Comparison of ENCODE assay signal across 7 mouse cellular contexts in genomic region chr1:128584716-128585115, GRCm38 (mm10). TPM values are rescaled to one million over a fixed set of nuclear protein-coding genes. Genes with fewer than 3 reads are reported as not detected.
A peak's percentile ranks its signal among the peaks of the same experiment; 100 is the strongest.
DNase-seq lines count a peak whose midpoint lies in the region; ATAC-seq lines count a peak whose summit lies in the region.
"Not testable (repeated sequence)": the region's sequence is repeated elsewhere in the genome, so short reads cannot be mapped to it uniquely, and the experiment has no call there.
"Had no signal": no experiment of that assay in that cellular context is flagged by ENCODE, and none has a peak within 500 bp of the region (broad histone marks: within the 10 kb centered on the region; RNA-seq: fewer than 3 reads in every experiment).

No protein-coding gene starts in this region.

- H3K9me3 ChIP-seq in forebrain, embryonic 10.5 days; hindbrain, embryonic 11.5 days (ENCODE audit: control insufficient read depth, low read length); midbrain, embryonic 10.5 days (replicated peaks); midbrain, embryonic 12.5 days; midbrain, embryonic 14.5 days (ENCODE audit: control insufficient read depth, low read length); neural tube, embryonic 15.5 days (replicated peaks): not testable (repeated sequence)

- not testable (repeated sequence) for H3K4me3 ChIP-seq in forebrain, embryonic 10.5 days; hindbrain, embryonic 11.5 days (ENCODE audit: low read depth, low read length); midbrain, embryonic 10.5 days; midbrain, embryonic 12.5 days; midbrain, embryonic 14.5 days (replicated peaks; ENCODE audit: low read depth, low read length); neural tube, embryonic 15.5 days (replicated peaks)

- H3K36me3 ChIP-seq in forebrain, embryonic 10.5 days (replicated peaks): peaks cover 21% of the 10 kb centered on the region
- not testable (repeated sequence) for H3K36me3 ChIP-seq in hindbrain, embryonic 11.5 days (ENCODE audit: control insufficient read depth, insufficient read depth, low read length); midbrain, embryonic 14.5 days (ENCODE audit: control insufficient read depth, insufficient read depth, low read length); neural tube, embryonic 15.5 days
- peaks cover 30% of the 10 kb centered on the region for H3K36me3 ChIP-seq in midbrain, embryonic 10.5 days
- H3K36me3 ChIP-seq in midbrain, embryonic 12.5 days: peaks cover 11% of the 10 kb centered on the region

- peak overlapping the region; percentile 74; the same call in 1 of the 2 replicates for H3K27ac ChIP-seq in forebrain, embryonic 10.5 days
- H3K27ac ChIP-seq in hindbrain, embryonic 11.5 days (ENCODE audit: low read depth, low read length): peak overlapping the region; percentile 48; the same call in 1 of the 2 replicates
- H3K27ac ChIP-seq in midbrain, embryonic 10.5 days (replicated peaks): peak overlapping the region; percentile 86
- peak overlapping the region; percentile 81 for H3K27ac ChIP-seq in midbrain, embryonic 12.5 days (replicated peaks)
- 0 out of 2 replicates have a peak overlapping the region, but pooled peaks have one; percentile 28 for H3K27ac ChIP-seq in midbrain, embryonic 14.5 days (replicated peaks; ENCODE audit: low read depth, low read length)
- 0 out of 2 replicates have a peak overlapping the region, but pooled peaks have one; percentile 25 for H3K27ac ChIP-seq in neural tube, embryonic 15.5 days (replicated peaks)

- not testable (repeated sequence) for H3K9ac ChIP-seq in hindbrain, embryonic 11.5 days (ENCODE audit: low read depth, low read length); midbrain, embryonic 12.5 days (replicated peaks); midbrain, embryonic 14.5 days (replicated peaks; ENCODE audit: low read length); neural tube, embryonic 15.5 days (replicated peaks)

- DNase-seq in forebrain, embryonic 10.5 days (ENCODE audit: extremely low spot score, low spot score); hindbrain, embryonic 11.5 days (ENCODE audit: low spot score); midbrain, embryonic 10.5 days (ENCODE audit: low spot score); midbrain, embryonic 14.5 days: not testable (repeated sequence)

- H3K4me2 ChIP-seq in hindbrain, embryonic 11.5 days (replicated peaks; ENCODE audit: low read depth, low read length); midbrain, embryonic 12.5 days (replicated peaks); midbrain, embryonic 14.5 days (ENCODE audit: low read length); neural tube, embryonic 15.5 days: not testable (repeated sequence)

- not testable (repeated sequence) for ATAC-seq in hindbrain, embryonic 11.5 days (ENCODE audit: low FRiP score); midbrain, embryonic 12.5 days (ENCODE audit: low FRiP score, low read depth); midbrain, embryonic 14.5 days (ENCODE audit: low FRiP score, low TSS enrichment); neural tube, embryonic 15.5 days (ENCODE audit: low FRiP score)

- 89% methylated on average over 1 of the region's 1 CpGs for WGBS in forebrain, embryonic 10.5 days
- 97% methylated on average over 1 of the region's 1 CpGs for WGBS in hindbrain, embryonic 11.5 days
- 94% methylated on average over 1 of the region's 1 CpGs for WGBS in midbrain, embryonic 10.5 days
- 97% methylated on average over 1 of the region's 1 CpGs for WGBS in midbrain, embryonic 12.5 days
- WGBS in midbrain, embryonic 14.5 days: 100% methylated on average over 1 of the region's 1 CpGs
- WGBS in neural tube, embryonic 15.5 days: 97% methylated on average over 1 of the region's 1 CpGs

- H3K27me3 ChIP-seq in forebrain, embryonic 10.5 days (ENCODE audit: poor library complexity, severe bottlenecking): peaks cover 33% of the 10 kb centered on the region
- H3K27me3 ChIP-seq in hindbrain, embryonic 11.5 days (ENCODE audit: control insufficient read depth, insufficient read depth, low read length); midbrain, embryonic 10.5 days (ENCODE audit: low read depth, poor library complexity, severe bottlenecking); midbrain, embryonic 12.5 days; midbrain, embryonic 14.5 days (ENCODE audit: control insufficient read depth, insufficient read depth, low read length); neural tube, embryonic 15.5 days (replicated peaks): not testable (repeated sequence)

- peaks cover 53% of the 10 kb centered on the region for H3K4me1 ChIP-seq in forebrain, embryonic 10.5 days
- H3K4me1 ChIP-seq in hindbrain, embryonic 11.5 days (replicated peaks; ENCODE audit: control insufficient read depth, insufficient read depth, low read length): peaks cover 11% of the 10 kb centered on the region
- peaks cover 67% of the 10 kb centered on the region for H3K4me1 ChIP-seq in midbrain, embryonic 10.5 days
- H3K4me1 ChIP-seq in midbrain, embryonic 12.5 days: peaks cover 47% of the 10 kb centered on the region
- peaks cover 14% of the 10 kb centered on the region; the same call in 1 of the 2 replicates for H3K4me1 ChIP-seq in midbrain, embryonic 14.5 days (ENCODE audit: control insufficient read depth, insufficient read depth, low read length)
- not testable (repeated sequence) for H3K4me1 ChIP-seq in neural tube, embryonic 15.5 days

RNA-seq across cellular contexts. Expression of gene Cxcr4, which starts 7.4 kb away (rescaled TPM):
- 6.6 and 7.9 TPM in 2 replicates for polyA plus RNA-seq in forebrain, embryonic 10.5 days (2016; fragmentation: Nextera tagmentation; extraction: Ambion mirVana)
- polyA plus RNA-seq in hindbrain, embryonic 11.5 days (2014; fragmentation: Nextera tagmentation; extraction: Ambion mirVana): 23.3 and 26.4 TPM in 2 replicates
- polyA plus RNA-seq in midbrain, embryonic 10.5 days (2016; fragmentation: Nextera tagmentation; extraction: Ambion mirVana): 18.6 and 20.2 TPM in 2 replicates
- polyA plus RNA-seq in midbrain, embryonic 12.5 days (2016; fragmentation: Nextera tagmentation; extraction: Ambion mirVana): 18.9 and 19.4 TPM in 2 replicates
- polyA plus RNA-seq in midbrain, embryonic 14.5 days (2014; fragmentation: Nextera tagmentation; extraction: Ambion mirVana): 10.2 and 12.3 TPM in 2 replicates
- polyA plus RNA-seq in neural tube, embryonic 15.5 days (2015; fragmentation: Nextera tagmentation; extraction: Ambion mirVana): 4.2 and 5.5 TPM in 2 replicates
- polyA plus RNA-seq: G1E had no signal

Comparison
In these comparisons a context has a peak if more than half of its experiments do, and no peak if none do; other contexts are left out.
1. H3K27ac ChIP-seq: peak in every context shown above with its lines; median percentile 86 in midbrain, embryonic 10.5 days; 81 in midbrain, embryonic 12.5 days; 74 in forebrain, embryonic 10.5 days; 48 in hindbrain, embryonic 11.5 days; 28 in midbrain, embryonic 14.5 days; 25 in neural tube, embryonic 15.5 days.